Comparison of ENCODE assay signal across 9 mouse cellular contexts in the genomic region with DNA sequence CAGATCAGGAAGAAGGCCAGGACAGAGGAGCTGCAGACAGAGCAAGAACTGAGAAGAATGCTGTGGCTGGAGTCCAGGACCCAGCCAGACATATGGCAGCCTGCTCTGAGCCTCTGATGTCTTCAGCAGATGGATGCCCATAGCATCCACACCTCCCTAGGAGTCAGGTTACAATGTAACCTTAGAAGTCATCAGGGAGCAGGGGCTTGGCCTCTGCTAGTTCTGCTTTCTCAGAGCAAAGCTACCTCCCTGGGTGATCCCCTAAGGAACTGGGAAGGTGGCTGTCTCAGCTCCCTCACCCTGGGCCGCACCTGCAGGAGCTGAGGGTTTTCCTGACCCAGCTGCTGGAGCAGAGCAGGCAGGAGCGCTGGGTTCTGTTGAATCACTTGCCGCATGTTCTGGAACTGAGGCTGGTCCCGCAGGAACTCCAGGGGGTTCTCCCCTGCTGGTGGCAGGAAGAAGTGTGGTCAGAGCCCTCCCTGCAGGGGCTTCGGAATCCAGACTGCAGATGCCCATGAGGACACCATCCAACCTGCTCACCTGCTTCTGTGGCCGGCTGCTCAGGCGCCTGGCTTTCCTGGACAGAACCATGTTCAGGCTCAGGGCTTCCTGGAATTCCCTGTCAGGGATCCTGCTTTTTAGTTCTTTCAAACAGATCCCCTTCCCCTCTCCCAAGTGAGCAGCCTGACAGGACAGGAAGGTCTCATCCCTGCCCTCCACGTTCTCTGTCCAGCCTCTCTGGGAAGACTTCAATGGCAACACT. TPM values are rescaled to one million over a fixed set of nuclear protein-coding genes. Genes with fewer than 3 reads are reported as not detected.
DNase-seq lines count a peak whose midpoint lies in the region; ATAC-seq lines count a peak whose summit lies in the region.
"Had no signal": no experiment of that assay in that cellular context is flagged by ENCODE, and none has a peak within 500 bp of the region (broad histone marks: within the 10 kb centered on the region; RNA-seq: fewer than 3 reads in every experiment).

No protein-coding gene starts in this region.

- WGBS in forebrain, embryonic 12.5 days: 67% methylated on average over 8 of the region's 8 CpGs
- 73% methylated on average over 8 of the region's 8 CpGs for WGBS in forebrain, embryonic 11.5 days
- 73% methylated on average over 8 of the region's 8 CpGs for whole genome bisulfite sequencing in midbrain, embryonic 12.5 days
- 73% methylated on average over 8 of the region's 8 CpGs for WGBS in midbrain, embryonic 14.5 days
- 40% methylated on average over 8 of the region's 8 CpGs for WGBS in embryonic facial prominence, embryonic 15.5 days
- 52% methylated on average over 8 of the region's 8 CpGs for WGBS in stomach, embryonic 15.5 days
- 63% methylated on average over 8 of the region's 8 CpGs for WGBS in midbrain, embryonic 10.5 days

- no peak overlapping the region for H3K4me3 ChIP-seq in forebrain, embryonic 12.5 days (replicated peaks)
- H3K4me3 ChIP-seq in forebrain, embryonic 11.5 days (ENCODE audit: low read depth, low read length): no peak overlapping the region
- 0 out of 2 replicates have a peak overlapping the region, but pooled peaks have one; percentile 8 for H3K4me3 ChIP-seq in midbrain, embryonic 12.5 days
- no peak overlapping the region for H3K4me3 ChIP-seq in midbrain, embryonic 14.5 days (replicated peaks; ENCODE audit: low read depth, low read length)
- H3K4me3 ChIP-seq in embryonic facial prominence, embryonic 15.5 days (replicated peaks): no peak overlapping the region
- 0 out of 2 replicates have a peak overlapping the region, but pooled peaks have one; percentile 2 for H3K4me3 ChIP-seq in stomach, embryonic 15.5 days (replicated peaks)
- no peak overlapping the region for H3K4me3 ChIP-seq in midbrain, embryonic 10.5 days

- no peak overlapping the region for H3K4me2 ChIP-seq in forebrain, embryonic 12.5 days
- no peak overlapping the region for H3K4me2 ChIP-seq in forebrain, embryonic 11.5 days (ENCODE audit: low read depth, low read length, severe bottlenecking)
- no peak overlapping the region for H3K4me2 ChIP-seq in midbrain, embryonic 12.5 days (replicated peaks)
- H3K4me2 ChIP-seq in midbrain, embryonic 14.5 days (ENCODE audit: low read length): no peak overlapping the region
- no peak overlapping the region for H3K4me2 ChIP-seq in embryonic facial prominence, embryonic 15.5 days (replicated peaks)
- no peak overlapping the region for H3K4me2 ChIP-seq in stomach, embryonic 15.5 days

- no peaks in the 10 kb centered on the region for H3K27me3 ChIP-seq in forebrain, embryonic 12.5 days
- no peaks in the 10 kb centered on the region for H3K27me3 ChIP-seq in forebrain, embryonic 11.5 days (ENCODE audit: control insufficient read depth, insufficient read depth, low read length)
- H3K27me3 ChIP-seq in midbrain, embryonic 12.5 days: no peaks in the 10 kb centered on the region
- H3K27me3 ChIP-seq in midbrain, embryonic 14.5 days (ENCODE audit: control insufficient read depth, insufficient read depth, low read length): no peaks in the 10 kb centered on the region
- H3K27me3 ChIP-seq in embryonic facial prominence, embryonic 15.5 days: no peaks in the 10 kb centered on the region
- H3K27me3 ChIP-seq in stomach, embryonic 15.5 days (replicated peaks): no peaks in the 10 kb centered on the region
- H3K27me3 ChIP-seq in midbrain, embryonic 10.5 days (ENCODE audit: low read depth, poor library complexity, severe bottlenecking): no peaks in the 10 kb centered on the region

- DNase-seq in forebrain, embryonic 11.5 days (ENCODE audit: low spot score): no peak
- DNase-seq in midbrain, embryonic 14.5 days: no peak
- DNase-seq in ovary, postnatal 36 days (ENCODE audit: low spot score): no peak
- no peak for DNase-seq in midbrain, embryonic 10.5 days (ENCODE audit: low spot score)
- DNase-seq: heart, postnatal 10 days had no signal

- H3K9ac ChIP-seq in forebrain, embryonic 12.5 days: no peak overlapping the region
- no peak overlapping the region for H3K9ac ChIP-seq in forebrain, embryonic 11.5 days (ENCODE audit: low read length)
- no peak overlapping the region for H3K9ac ChIP-seq in midbrain, embryonic 12.5 days (replicated peaks)
- H3K9ac ChIP-seq in midbrain, embryonic 14.5 days (replicated peaks; ENCODE audit: low read length): no peak overlapping the region
- H3K9ac ChIP-seq in embryonic facial prominence, embryonic 15.5 days: no peak overlapping the region
- no peak overlapping the region for H3K9ac ChIP-seq in stomach, embryonic 15.5 days

- H3K4me1 ChIP-seq in forebrain, embryonic 12.5 days: peaks cover 41% of the 10 kb centered on the region
- peaks cover 10% of the 10 kb centered on the region; the same call in 1 of the 2 replicates for H3K4me1 ChIP-seq in forebrain, embryonic 11.5 days (replicated peaks; ENCODE audit: control insufficient read depth, insufficient read depth, low read length)
- peaks cover 21% of the 10 kb centered on the region for H3K4me1 ChIP-seq in midbrain, embryonic 12.5 days
- peaks cover 14% of the 10 kb centered on the region; the same call in 1 of the 2 replicates for H3K4me1 ChIP-seq in midbrain, embryonic 14.5 days (ENCODE audit: control insufficient read depth, insufficient read depth, low read length)
- peaks cover 52% of the 10 kb centered on the region for H3K4me1 ChIP-seq in embryonic facial prominence, embryonic 15.5 days
- H3K4me1 ChIP-seq in stomach, embryonic 15.5 days: peaks cover 24% of the 10 kb centered on the region
- H3K4me1 ChIP-seq in midbrain, embryonic 10.5 days: peaks cover 42% of the 10 kb centered on the region

- H3K36me3 ChIP-seq in forebrain, embryonic 12.5 days (replicated peaks): peaks cover 69% of the 10 kb centered on the region
- H3K36me3 ChIP-seq in forebrain, embryonic 11.5 days (ENCODE audit: control insufficient read depth, insufficient read depth, low read length): peaks cover 17% of the 10 kb centered on the region; the same call in 1 of the 2 replicates
- H3K36me3 ChIP-seq in midbrain, embryonic 12.5 days: peaks cover 66% of the 10 kb centered on the region
- H3K36me3 ChIP-seq in midbrain, embryonic 14.5 days (ENCODE audit: control insufficient read depth, insufficient read depth, low read length): peaks cover 62% of the 10 kb centered on the region
- H3K36me3 ChIP-seq in embryonic facial prominence, embryonic 15.5 days: peaks cover 63% of the 10 kb centered on the region
- H3K36me3 ChIP-seq in stomach, embryonic 15.5 days: peaks cover 56% of the 10 kb centered on the region
- peaks cover 74% of the 10 kb centered on the region for H3K36me3 ChIP-seq in midbrain, embryonic 10.5 days

- no peak for ATAC-seq in forebrain, embryonic 12.5 days (ENCODE audit: low FRiP score)
- no peak for ATAC-seq in forebrain, embryonic 11.5 days (replicated peaks; ENCODE audit: low FRiP score)
- ATAC-seq in midbrain, embryonic 12.5 days (ENCODE audit: low FRiP score, low read depth): no peak
- no peak for ATAC-seq in midbrain, embryonic 14.5 days (ENCODE audit: low FRiP score, low TSS enrichment)
- ATAC-seq in embryonic facial prominence, embryonic 15.5 days (ENCODE audit: insufficient number of reproducible peaks, low FRiP score, low TSS enrichment, low read depth): 0 out of 2 replicates have a peak, but pooled peaks have one; percentile 6
- no peak for ATAC-seq in stomach, embryonic 15.5 days (ENCODE audit: insufficient read depth, low FRiP score, low read depth)

- 0 out of 2 replicates have a peak overlapping the region, but pooled peaks have one; percentile 25 for H3K27ac ChIP-seq in forebrain, embryonic 12.5 days
- no peak overlapping the region for H3K27ac ChIP-seq in forebrain, embryonic 11.5 days (ENCODE audit: low read depth, low read length)
- no peak overlapping the region for H3K27ac ChIP-seq in midbrain, embryonic 12.5 days (replicated peaks)
- no peak overlapping the region for H3K27ac ChIP-seq in midbrain, embryonic 14.5 days (replicated peaks; ENCODE audit: low read depth, low read length)
- H3K27ac ChIP-seq in embryonic facial prominence, embryonic 15.5 days (replicated peaks): peak overlapping the region; percentile 35
- H3K27ac ChIP-seq in stomach, embryonic 15.5 days: no peak overlapping the region
- no peak overlapping the region for H3K27ac ChIP-seq in midbrain, embryonic 10.5 days (replicated peaks)

- H3K9me3 ChIP-seq in forebrain, embryonic 12.5 days: no peaks in the 10 kb centered on the region
- no peaks in the 10 kb centered on the region for H3K9me3 ChIP-seq in forebrain, embryonic 11.5 days (ENCODE audit: control insufficient read depth, low read length)
- H3K9me3 ChIP-seq in midbrain, embryonic 12.5 days: no peaks in the 10 kb centered on the region
- no peaks in the 10 kb centered on the region for H3K9me3 ChIP-seq in midbrain, embryonic 14.5 days (ENCODE audit: control insufficient read depth, low read length)
- H3K9me3 ChIP-seq in embryonic facial prominence, embryonic 15.5 days (replicated peaks): no peaks in the 10 kb centered on the region
- H3K9me3 ChIP-seq in stomach, embryonic 15.5 days: no peaks in the 10 kb centered on the region
- H3K9me3 ChIP-seq in midbrain, embryonic 10.5 days (replicated peaks): no peaks in the 10 kb centered on the region

RNA-seq across cellular contexts. Expression of a gene that starts 3.1 kb away (rescaled TPM):
- polyA plus RNA-seq in forebrain, embryonic 12.5 days (2016; fragmentation: Nextera tagmentation; extraction: Ambion mirVana): 108 and 118 TPM in 2 replicates
- 102 and 110 TPM in 2 replicates for polyA plus RNA-seq in forebrain, embryonic 11.5 days (2014; fragmentation: Nextera tagmentation; extraction: Ambion mirVana)
- 104 and 110 TPM in 2 replicates for polyA plus RNA-seq in midbrain, embryonic 12.5 days (2016; fragmentation: Nextera tagmentation; extraction: Ambion mirVana)
- 83.4 and 84.3 TPM in 2 replicates for polyA plus RNA-seq in midbrain, embryonic 14.5 days (2014; fragmentation: Nextera tagmentation; extraction: Ambion mirVana)
- 104 and 110 TPM in 2 replicates for polyA plus RNA-seq in embryonic facial prominence, embryonic 15.5 days (2015; fragmentation: Nextera tagmentation; extraction: Ambion mirVana)
- 115 and 130 TPM in 2 replicates for polyA plus RNA-seq in stomach, embryonic 15.5 days (2015; fragmentation: Nextera tagmentation; extraction: Ambion mirVana)
- polyA plus RNA-seq in midbrain, embryonic 10.5 days (2016; fragmentation: Nextera tagmentation; extraction: Ambion mirVana): 124 and 131 TPM in 2 replicates

RNA-seq across cellular contexts. Expression of a gene that starts 6.0 kb away (rescaled TPM):
- polyA plus RNA-seq in forebrain, embryonic 12.5 days (2016; fragmentation: Nextera tagmentation; extraction: Ambion mirVana): 43.0 and 44.8 TPM in 2 replicates
- 41.0 and 44.3 TPM in 2 replicates for polyA plus RNA-seq in forebrain, embryonic 11.5 days (2014; fragmentation: Nextera tagmentation; extraction: Ambion mirVana)
- polyA plus RNA-seq in midbrain, embryonic 12.5 days (2016; fragmentation: Nextera tagmentation; extraction: Ambion mirVana): 36.1 and 36.6 TPM in 2 replicates
- 32.7 and 35.8 TPM in 2 replicates for polyA plus RNA-seq in midbrain, embryonic 14.5 days (2014; fragmentation: Nextera tagmentation; extraction: Ambion mirVana)
- polyA plus RNA-seq in embryonic facial prominence, embryonic 15.5 days (2015; fragmentation: Nextera tagmentation; extraction: Ambion mirVana): 46.5 TPM in 2 replicates
- polyA plus RNA-seq in stomach, embryonic 15.5 days (2015; fragmentation: Nextera tagmentation; extraction: Ambion mirVana): 52.7 and 54.5 TPM in 2 replicates
- polyA plus RNA-seq in midbrain, embryonic 10.5 days (2016; fragmentation: Nextera tagmentation; extraction: Ambion mirVana): 46.3 and 47.2 TPM in 2 replicates

RNA-seq across cellular contexts. Expression of a gene that starts 9.4 kb away (rescaled TPM):
- polyA plus RNA-seq in forebrain, embryonic 12.5 days (2016; fragmentation: Nextera tagmentation; extraction: Ambion mirVana): 619 TPM in 2 replicates
- 722 and 731 TPM in 2 replicates for polyA plus RNA-seq in forebrain, embryonic 11.5 days (2014; fragmentation: Nextera tagmentation; extraction: Ambion mirVana)
- polyA plus RNA-seq in midbrain, embryonic 12.5 days (2016; fragmentation: Nextera tagmentation; extraction: Ambion mirVana): 640 and 681 TPM in 2 replicates
- polyA plus RNA-seq in midbrain, embryonic 14.5 days (2014; fragmentation: Nextera tagmentation; extraction: Ambion mirVana): 434 and 525 TPM in 2 replicates
- 975 and 998 TPM in 2 replicates for polyA plus RNA-seq in embryonic facial prominence, embryonic 15.5 days (2015; fragmentation: Nextera tagmentation; extraction: Ambion mirVana)
- polyA plus RNA-seq in stomach, embryonic 15.5 days (2015; fragmentation: Nextera tagmentation; extraction: Ambion mirVana): 938 and 1,051 TPM in 2 replicates
- polyA plus RNA-seq in midbrain, embryonic 10.5 days (2016; fragmentation: Nextera tagmentation; extraction: Ambion mirVana): 723 and 798 TPM in 2 replicates

RNA-seq across cellular contexts. Expression of a gene that starts 14.7 kb away (rescaled TPM):
- polyA plus RNA-seq in forebrain, embryonic 12.5 days (2016; fragmentation: Nextera tagmentation; extraction: Ambion mirVana): 5.3 and 5.6 TPM in 2 replicates
- 5.5 and 6.4 TPM in 2 replicates for polyA plus RNA-seq in forebrain, embryonic 11.5 days (2014; fragmentation: Nextera tagmentation; extraction: Ambion mirVana)
- polyA plus RNA-seq in midbrain, embryonic 12.5 days (2016; fragmentation: Nextera tagmentation; extraction: Ambion mirVana): 5.0 and 6.1 TPM in 2 replicates
- polyA plus RNA-seq in midbrain, embryonic 14.5 days (2014; fragmentation: Nextera tagmentation; extraction: Ambion mirVana): 9.9 and 12.7 TPM in 2 replicates
- 8.4 and 8.9 TPM in 2 replicates for polyA plus RNA-seq in embryonic facial prominence, embryonic 15.5 days (2015; fragmentation: Nextera tagmentation; extraction: Ambion mirVana)
- polyA plus RNA-seq in stomach, embryonic 15.5 days (2015; fragmentation: Nextera tagmentation; extraction: Ambion mirVana): 6.3 and 6.9 TPM in 2 replicates
- polyA plus RNA-seq in midbrain, embryonic 10.5 days (2016; fragmentation: Nextera tagmentation; extraction: Ambion mirVana): 2.9 and 5.3 TPM in 2 replicates

RNA-seq across cellular contexts. Expression of a gene that starts 19.5 kb away (rescaled TPM):
- 110 and 111 TPM in 2 replicates for polyA plus RNA-seq in forebrain, embryonic 12.5 days (2016; fragmentation: Nextera tagmentation; extraction: Ambion mirVana)
- polyA plus RNA-seq in forebrain, embryonic 11.5 days (2014; fragmentation: Nextera tagmentation; extraction: Ambion mirVana): 112 and 120 TPM in 2 replicates
- 105 and 113 TPM in 2 replicates for polyA plus RNA-seq in midbrain, embryonic 12.5 days (2016; fragmentation: Nextera tagmentation; extraction: Ambion mirVana)
- polyA plus RNA-seq in midbrain, embryonic 14.5 days (2014; fragmentation: Nextera tagmentation; extraction: Ambion mirVana): 95.6 and 111 TPM in 2 replicates
- 94.5 and 99.8 TPM in 2 replicates for polyA plus RNA-seq in embryonic facial prominence, embryonic 15.5 days (2015; fragmentation: Nextera tagmentation; extraction: Ambion mirVana)
- 89.5 and 90.1 TPM in 2 replicates for polyA plus RNA-seq in stomach, embryonic 15.5 days (2015; fragmentation: Nextera tagmentation; extraction: Ambion mirVana)
- 133 and 139 TPM in 2 replicates for polyA plus RNA-seq in midbrain, embryonic 10.5 days (2016; fragmentation: Nextera tagmentation; extraction: Ambion mirVana)

Comparison
In these comparisons a context has a peak if more than half of its experiments do, and no peak if none do; other contexts are left out.
1. H3K27ac ChIP-seq: peak in forebrain, embryonic 12.5 days (single experiment) and embryonic facial prominence, embryonic 15.5 days (single experiment); none in forebrain, embryonic 11.5 days (single experiment), midbrain, embryonic 12.5 days (single experiment), midbrain, embryonic 14.5 days (single experiment), stomach, embryonic 15.5 days (single experiment) and midbrain, embryonic 10.5 days (single experiment).
2. H3K4me3 ChIP-seq: peak in midbrain, embryonic 12.5 days (single experiment) and stomach, embryonic 15.5 days (single experiment); none in forebrain, embryonic 12.5 days (single experiment), forebrain, embryonic 11.5 days (single experiment), midbrain, embryonic 14.5 days (single experiment), embryonic facial prominence, embryonic 15.5 days (single experiment) and midbrain, embryonic 10.5 days (single experiment).